Mouse (Mus musculus): Measurements from ENCODE around the gene Vti1a. TPM values are rescaled to one million over a fixed set of nuclear protein-coding genes. Genes with fewer than 3 reads are reported as not detected.

The Vti1a gene
- polyA plus RNA-seq, 1 experiment from 2014 or later, result 31.6 TPM

GRCm38 (mm10) chr19:55580152-55580551 is 264.1 kb downstream of the Vti1a start:
- no peak overlapping the region for H3K27ac ChIP-seq
- H3K9ac ChIP-seq, result no peak overlapping the region
- peaks cover 10% of the 10 kb centered on the region for H3K27me3 ChIP-seq
- H3K4me1 ChIP-seq, result peaks cover 48% of the 10 kb centered on the region
- no peaks in the 10 kb centered on the region for H3K36me3 ChIP-seq
- H3K9me3 ChIP-seq, result no peaks in the 10 kb centered on the region
- no peak overlapping the region for H3K4me3 ChIP-seq
- H3K4me2 ChIP-seq, result no peak overlapping the region
- WGBS, result 85% methylated on average over 8 of the region's 8 CpGs
- ATAC-seq (ENCODE audit: insufficient number of reproducible peaks, insufficient read depth, low FRiP score, low TSS enrichment, low read depth), result no peak

GRCm38 (mm10) chr19:55580667-55581066 is 264.6 kb downstream of the Vti1a start:
- H3K9me3 ChIP-seq, result no peaks in the 10 kb centered on the region
- no peak overlapping the region for H3K4me2 ChIP-seq
- no peak overlapping the region for H3K9ac ChIP-seq
- H3K4me3 ChIP-seq, result no peak overlapping the region
- peaks cover 54% of the 10 kb centered on the region for H3K4me1 ChIP-seq
- no peaks in the 10 kb centered on the region for H3K36me3 ChIP-seq
- peak overlapping the region; percentile 40 for H3K27ac ChIP-seq
- ATAC-seq (ENCODE audit: insufficient number of reproducible peaks, insufficient read depth, low FRiP score, low TSS enrichment, low read depth), result no peak
- 76% methylated on average over 6 of the region's 6 CpGs for WGBS
- peaks cover 10% of the 10 kb centered on the region for H3K27me3 ChIP-seq

- Histone ChIP-seq H3K9me3 (no peaks in the 10 kb centered on the region), H3K9ac (no peak overlapping the region), H3K4me3 (no peak overlapping the region), H3K27me3 (peaks cover 24% of the 10 kb centered on the region), H3K4me2 (no peak overlapping the region), H3K27ac (no peak overlapping the region), H3K4me1 (peaks cover 67% of the 10 kb centered on the region), H3K36me3 (no peaks in the 10 kb centered on the region)
- no peak for ATAC-seq (ENCODE audit: insufficient number of reproducible peaks, insufficient read depth, low FRiP score, low TSS enrichment, low read depth)
- 43% methylated on average over 14 of the region's 16 CpGs for WGBS
Measured at GRCm38 (mm10) chr19:55582896-55583653, 267.0 kb downstream of the Vti1a start.

- Histone ChIP-seq H3K4me2 (no peak overlapping the region), H3K27ac (no peak overlapping the region; the same call in 1 of the 2 replicates), H3K9ac (no peak overlapping the region), H3K9me3 (no peaks in the 10 kb centered on the region), H3K36me3 (no peaks in the 10 kb centered on the region), H3K4me1 (peaks cover 70% of the 10 kb centered on the region), H3K4me3 (no peak overlapping the region), H3K27me3 (peaks cover 37% of the 10 kb centered on the region)
- ATAC-seq (ENCODE audit: insufficient number of reproducible peaks, insufficient read depth, low FRiP score, low TSS enrichment, low read depth), result no peak
- 42% methylated on average over 18 of the region's 18 CpGs for WGBS
Measured at GRCm38 (mm10) chr19:55585270-55586224, 269.5 kb downstream of the Vti1a start.

GRCm38 (mm10) chr19:55587638-55588421 is 271.7 kb downstream of the Vti1a start:
- no peaks in the 10 kb centered on the region for H3K36me3 ChIP-seq

GRCm38 (mm10) chr19:55588948-55589896 is 273.1 kb downstream of the Vti1a start:
- H3K4me1 ChIP-seq, result peaks cover 68% of the 10 kb centered on the region
- H3K27me3 ChIP-seq, result peaks cover 27% of the 10 kb centered on the region
- H3K9ac ChIP-seq, result no peak overlapping the region
- no peak for ATAC-seq (ENCODE audit: insufficient number of reproducible peaks, insufficient read depth, low FRiP score, low TSS enrichment, low read depth)
- H3K27ac ChIP-seq, result no peak overlapping the region
- WGBS, result 34% methylated on average over 16 of the region's 16 CpGs
- no peak overlapping the region for H3K4me3 ChIP-seq
- no peaks in the 10 kb centered on the region for H3K9me3 ChIP-seq
- no peak overlapping the region for H3K4me2 ChIP-seq
- no peaks in the 10 kb centered on the region for H3K36me3 ChIP-seq

More at GRCm38 (mm10) chr19:55587638-55588421, 271.7 kb downstream of the Vti1a start:
- ATAC-seq (ENCODE audit: insufficient number of reproducible peaks, insufficient read depth, low FRiP score, low TSS enrichment, low read depth), result no peak
- H3K27me3 ChIP-seq, result peaks cover 33% of the 10 kb centered on the region
- H3K27ac ChIP-seq, result no peak overlapping the region
- H3K4me2 ChIP-seq, result no peak overlapping the region
- no peak overlapping the region for H3K9ac ChIP-seq
- peaks cover 60% of the 10 kb centered on the region for H3K4me1 ChIP-seq
- WGBS, result 57% methylated on average over 14 of the region's 14 CpGs
- H3K4me3 ChIP-seq, result no peak overlapping the region
- H3K9me3 ChIP-seq, result no peaks in the 10 kb centered on the region

- Histone ChIP-seq H3K27me3 (peaks cover 29% of the 10 kb centered on the region), H3K36me3 (no peaks in the 10 kb centered on the region), H3K9ac (no peak overlapping the region), H3K4me3 (no peak overlapping the region), H3K9me3 (no peaks in the 10 kb centered on the region), H3K4me1 (peaks cover 74% of the 10 kb centered on the region), H3K4me2 (peak overlapping the region; percentile 21), H3K27ac (peak overlapping the region; percentile 66)
- WGBS, result 21% methylated on average over 26 of the region's 26 CpGs
- ATAC-seq (ENCODE audit: insufficient number of reproducible peaks, insufficient read depth, low FRiP score, low TSS enrichment, low read depth), result peak; percentile 35; the same call in 1 of the 2 replicates
Measured at GRCm38 (mm10) chr19:55592876-55593691, 277.0 kb downstream of the Vti1a start.

- H3K4me1 ChIP-seq, result peaks cover 74% of the 10 kb centered on the region
- H3K9ac ChIP-seq, result no peak overlapping the region
- H3K27me3 ChIP-seq, result peaks cover 22% of the 10 kb centered on the region; the same call in 1 of the 2 replicates
- 67% methylated on average over 16 of the region's 16 CpGs for WGBS
- no peak overlapping the region for H3K4me3 ChIP-seq
- no peaks in the 10 kb centered on the region for H3K9me3 ChIP-seq
- peak overlapping the region; percentile 21 for H3K4me2 ChIP-seq
- H3K36me3 ChIP-seq, result no peaks in the 10 kb centered on the region
- ATAC-seq (ENCODE audit: insufficient number of reproducible peaks, insufficient read depth, low FRiP score, low TSS enrichment, low read depth), result no peak
- peak overlapping the region; percentile 41 for H3K27ac ChIP-seq
Measured at GRCm38 (mm10) chr19:55593729-55594444, 277.8 kb downstream of the Vti1a start.

GRCm38 (mm10) chr19:55594451-55594850 is 278.4 kb downstream of the Vti1a start:
- Histone ChIP-seq H3K4me1 (peaks cover 74% of the 10 kb centered on the region), H3K27ac (no peak overlapping the region), H3K36me3 (no peaks in the 10 kb centered on the region), H3K9ac (no peak overlapping the region), H3K9me3 (no peaks in the 10 kb centered on the region), H3K4me3 (no peak overlapping the region), H3K27me3 (peaks cover 17% of the 10 kb centered on the region; the same call in 1 of the 2 replicates), H3K4me2 (no peak overlapping the region)
- ATAC-seq (ENCODE audit: insufficient number of reproducible peaks, insufficient read depth, low FRiP score, low TSS enrichment, low read depth), result no peak
- WGBS, result 88% methylated on average over 3 of the region's 3 CpGs
